Mouse (Mus musculus) hindbrain, postnatal 0 days (tissue): ENCODE data around the gene Adamts6. TPM values are rescaled to one million over a fixed set of nuclear protein-coding genes. Genes with fewer than 3 reads are reported as not detected.

Experiments
- ATAC-seq: fragments of 200-750 bp; cut with Nextera tagmentation; 2 replicates; pipeline ENCODE4 v1.8.0; 2017; ENCODE audit warnings: mild to moderate bottlenecking, moderate TSS enrichment, moderate library complexity
- DNase-seq: peaks from one replicate; pipeline ENCODE4 v3.0.0-alpha.2; 2015; ENCODE audit warnings: low spot score
- H3K27ac ChIP-seq: fragments of 300-500 bp; sonication (generic); 2 replicates; pipeline ENCODE4 v1.5.1; 2014; ENCODE audit warnings: mild to moderate bottlenecking
- H3K27me3 ChIP-seq: fragments of 300-500 bp; sonication (generic); 2 replicates; pipeline ENCODE4 v1.6.1; 2014; ENCODE audit warnings: low read length, mixed read lengths; ENCODE audit not compliant: insufficient read depth
- H3K36me3 ChIP-seq: fragments of 300-500 bp; sonication (generic); 2 replicates; pipeline ENCODE4 v1.6.1; 2014; ENCODE audit warnings: low read length, mixed read lengths; ENCODE audit not compliant: insufficient read depth
- H3K4me1 ChIP-seq: fragments of 300-500 bp; sonication (generic); 2 replicates; pipeline ENCODE4 v1.6.1; 2014; ENCODE audit warnings: antibody characterized with exemption, low read length, mixed read lengths; ENCODE audit not compliant: insufficient read depth
- H3K4me2 ChIP-seq: fragments of 300-500 bp; sonication (generic); 2 replicates; pipeline ENCODE4 v1.6.1; 2014; ENCODE audit warnings: low read depth, mild to moderate bottlenecking, low read length, moderate library complexity, mixed read lengths
- H3K4me3 ChIP-seq: fragments of 300-500 bp; sonication (generic); 2 replicates; pipeline ENCODE4 v1.5.1; 2014; ENCODE audit warnings: low read length
- H3K9ac ChIP-seq: fragments of 300-500 bp; sonication (generic); replicated peaks from 2 replicates; pipeline ENCODE4 v1.6.1; 2014; ENCODE audit warnings: mild to moderate bottlenecking, low read length, moderate library complexity, mixed read lengths
- H3K9me3 ChIP-seq: fragments of 300-500 bp; sonication (generic); 2 replicates; pipeline ENCODE4 v1.6.1; 2016; ENCODE audit warnings: low read length, mixed read lengths
- CTCF ChIP-seq: IDR thresholded peaks from 2 replicates; pipeline ENCODE4 v1.5.1; 2016; ENCODE audit warnings: antibody characterized with exemption, control low read depth, low read depth
- WGBS: fragments of 180-500 bp; shearing (Covaris S2); extraction: QIAGEN DNeasy Blood & Tissue Kit; methylation state at CpG from one replicate; pipeline ENCODE4 v1.1.7; 2014; 5-methylcytosine and 5-hydroxymethylcytosine counted together
- polyA plus RNA-seq: library from polyadenylated mRNA; unstranded; fragments of >200 nt; fragmentation: Nextera tagmentation; extraction: Ambion mirVana; gene quantifications from 2 replicates; pipeline ENCODE4 v1.2.1, GENCODE M21; 2015
- total RNA-seq: library from RNA; depleted of rRNA; stranded (reverse); fragments of >200 nt; gene quantifications from 2 replicates; pipeline ENCODE4 v1.2.3, GENCODE M21; 2014

The Adamts6 gene
- total and polyA plus RNA-seq, 2 experiments from 2014 or later: 1.1 to 8.9 TPM

DNA sequence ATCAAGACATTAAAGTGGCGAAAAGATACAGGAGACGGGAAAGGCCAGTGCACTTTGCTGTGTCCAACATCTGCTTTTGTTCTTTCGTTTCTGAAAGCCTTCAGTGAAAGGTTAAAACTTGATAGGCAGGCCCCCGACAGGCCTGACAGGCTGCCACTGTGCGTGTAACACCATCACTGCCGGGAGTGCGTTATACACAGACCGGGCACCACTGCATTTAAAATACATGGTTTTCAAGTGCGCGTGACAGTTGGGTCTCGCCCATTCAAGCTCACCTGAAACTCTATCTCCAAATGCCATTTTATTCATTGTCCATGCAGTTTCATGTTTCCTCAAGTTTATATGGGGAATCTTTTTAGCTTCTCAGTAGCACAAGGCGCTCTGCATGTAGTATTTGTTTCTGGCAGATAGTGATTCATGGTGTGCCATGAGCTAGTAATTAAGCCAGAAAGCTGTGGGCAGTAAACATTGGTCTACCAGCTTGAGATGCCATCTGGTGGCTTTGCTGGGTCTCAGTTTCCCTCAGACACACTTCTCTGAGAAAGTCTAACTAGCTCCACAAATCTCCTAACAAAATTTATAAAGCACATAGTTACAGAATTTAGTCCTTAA is 195.6 kb downstream of the Adamts6 start:
- no peak overlapping the region for H3K4me2 ChIP-seq
- 77% methylated on average over 12 of the region's 12 CpGs for WGBS
- H3K4me3 ChIP-seq: no peak overlapping the region
- DNase-seq (no peak), ATAC-seq (no peak)
- H3K27ac ChIP-seq: no peak overlapping the region
- H3K9me3 ChIP-seq: no peaks in the 10 kb centered on the region
- H3K27me3 ChIP-seq: no peaks in the 10 kb centered on the region
- no peaks in the 10 kb centered on the region for H3K4me1 ChIP-seq
- H3K36me3 ChIP-seq: no peaks in the 10 kb centered on the region
- TF ChIP-seq CTCF: no peak
- no peak overlapping the region for H3K9ac ChIP-seq

GRCm38 (mm10) chr13:104491046-104491811 is 203.6 kb downstream of the Adamts6 start:
- Histone ChIP-seq H3K9me3 (no peaks in the 10 kb centered on the region), H3K36me3 (no peaks in the 10 kb centered on the region), H3K27ac (peak overlapping the region; percentile 32; the same call in 1 of the 2 replicates), H3K4me3 (no peak overlapping the region), H3K4me1 (no peaks in the 10 kb centered on the region), H3K27me3 (no peaks in the 10 kb centered on the region), H3K9ac (no peak overlapping the region), H3K4me2 (no peak overlapping the region)
- WGBS: 51% methylated on average over 4 of the region's 4 CpGs
- ATAC-seq: peak; percentile 78
- TF ChIP-seq CTCF: no peak
- DNase-seq: peak; percentile 32

GRCm38 (mm10) chr13:104493466-104493993 is 205.9 kb downstream of the Adamts6 start:
- ATAC-seq (no peak), DNase-seq (peak; percentile 21)
- H3K36me3 ChIP-seq: no peaks in the 10 kb centered on the region
- no peak overlapping the region for H3K27ac ChIP-seq
- no peak overlapping the region for H3K4me2 ChIP-seq
- TF ChIP-seq CTCF: no peak
- WGBS: 68% methylated on average over 8 of the region's 8 CpGs
- H3K4me3 ChIP-seq: no peak overlapping the region
- H3K27me3 ChIP-seq: no peaks in the 10 kb centered on the region
- H3K9me3 ChIP-seq: no peaks in the 10 kb centered on the region
- H3K9ac ChIP-seq: no peak overlapping the region
- no peaks in the 10 kb centered on the region for H3K4me1 ChIP-seq

- no peaks in the 10 kb centered on the region for H3K9me3 ChIP-seq
- no peak overlapping the region for H3K4me2 ChIP-seq
- H3K27ac ChIP-seq: no peak overlapping the region
- H3K4me1 ChIP-seq: no peaks in the 10 kb centered on the region
- no peaks in the 10 kb centered on the region for H3K27me3 ChIP-seq
- H3K4me3 ChIP-seq: no peak overlapping the region
- 68% methylated on average over 8 of the region's 8 CpGs for WGBS
- H3K9ac ChIP-seq: no peak overlapping the region
- TF ChIP-seq CTCF: no peak
- no peak for DNase-seq
- no peak for ATAC-seq
- no peaks in the 10 kb centered on the region for H3K36me3 ChIP-seq
Observed at GRCm38 (mm10) chr13:104494200-104494873, 206.7 kb downstream of the Adamts6 start.

- H3K27ac ChIP-seq: no peak overlapping the region
- ATAC-seq (no peak), DNase-seq (no peak)
- WGBS: 53% methylated on average over 3 of the region's 3 CpGs
- H3K36me3 ChIP-seq: no peaks in the 10 kb centered on the region
- H3K9me3 ChIP-seq: no peaks in the 10 kb centered on the region
- TF ChIP-seq CTCF: no peak
- no peak overlapping the region for H3K4me3 ChIP-seq
- H3K4me1 ChIP-seq: no peaks in the 10 kb centered on the region
- H3K4me2 ChIP-seq: no peak overlapping the region
- H3K27me3 ChIP-seq: no peaks in the 10 kb centered on the region
- no peak overlapping the region for H3K9ac ChIP-seq
Observed at GRCm38 (mm10) chr13:104497592-104497991, 210.0 kb downstream of the Adamts6 start.

- no peaks in the 10 kb centered on the region for H3K36me3 ChIP-seq
- no peak for TF ChIP-seq CTCF
- no peaks in the 10 kb centered on the region for H3K9me3 ChIP-seq
- WGBS: 97% methylated on average over 6 of the region's 6 CpGs
- no peaks in the 10 kb centered on the region for H3K27me3 ChIP-seq
- no peak overlapping the region for H3K4me3 ChIP-seq
- ATAC-seq (no peak), DNase-seq (no peak)
- no peak overlapping the region for H3K9ac ChIP-seq
- no peak overlapping the region for H3K27ac ChIP-seq
- no peaks in the 10 kb centered on the region for H3K4me1 ChIP-seq
- no peak overlapping the region for H3K4me2 ChIP-seq
Observed at GRCm38 (mm10) chr13:104498669-104499068, 211.0 kb downstream of the Adamts6 start.
